Mouse (Mus musculus) left cerebral cortex, postnatal 10 days (tissue): Measurements from ENCODE around the gene Olfr810. TPM values are rescaled to one million over a fixed set of nuclear protein-coding genes. Genes with fewer than 3 reads are reported as not detected.

Source experiments
- DNase-seq, 2 experiments: peaks; one replicate each; pipeline ENCODE4 v3.0.0; 2021 to 2022; ENCODE audit warnings: low spot score in 2 of 2, mixed read lengths in 1 of 2; ENCODE audit errors: extremely low spot score in 1 of 2
- intact Hi-C: fragments of 180-260 bp; cut with DNase I; formaldehyde crosslinking; loops from one replicate; pipeline ENCODE4 v1.15.1; 2025
- total RNA-seq, 2 experiments: library from RNA; stranded (reverse); gene quantifications; 2 replicates each; pipeline ENCODE4 v1.2.3; 2021

The Olfr810 gene
- not detected for total RNA-seq

DNA sequence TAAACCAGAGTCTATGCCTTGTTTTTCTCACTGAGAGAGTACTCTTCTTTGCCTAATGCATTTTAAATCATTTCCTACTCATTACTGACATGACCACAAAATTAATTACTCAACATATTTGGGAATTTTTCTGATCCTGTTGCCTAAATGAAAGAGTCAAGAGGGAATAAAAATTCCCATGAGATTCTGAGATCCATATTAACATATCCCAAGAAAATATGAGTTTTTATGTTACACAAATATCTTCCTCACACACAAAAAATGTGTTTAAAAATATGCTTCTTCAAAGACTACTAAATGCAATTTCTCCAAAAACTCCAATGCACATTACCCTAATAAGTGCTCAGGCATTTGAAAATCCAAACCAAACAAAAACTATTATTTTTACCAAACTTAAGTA is at the start of gene Olfr810:
Gene Olfr810 (minus strand): TSS at position 101 of the 400 bp plus-strand sequence.
- DNase-seq: no peak
- intact Hi-C loops: no loop called here

DNA sequence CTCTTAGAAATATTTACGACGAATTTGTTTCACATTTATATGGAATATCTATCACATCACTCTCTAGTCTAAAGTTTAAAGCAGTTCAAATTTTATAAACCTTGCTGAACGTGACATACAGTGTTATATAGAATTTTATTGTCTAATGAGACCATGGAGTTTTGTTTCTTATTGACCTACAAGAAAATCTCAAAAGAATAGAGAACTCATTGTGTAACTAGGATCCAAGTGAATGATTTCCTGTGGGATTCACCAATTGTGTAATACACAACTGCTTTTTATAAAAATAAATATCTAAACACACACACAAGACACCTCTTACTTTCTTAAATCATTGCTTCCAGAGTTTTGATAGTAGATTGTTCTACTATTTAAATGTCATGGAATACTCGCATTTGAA is 9.6 kb upstream of the Olfr810 start, which contains the start of gene Olfr811:
Gene Olfr811 (minus strand): TSS at position 101 of the 400 bp plus-strand sequence.
- intact Hi-C loops: no loop called here
- DNase-seq: no peak

DNA sequence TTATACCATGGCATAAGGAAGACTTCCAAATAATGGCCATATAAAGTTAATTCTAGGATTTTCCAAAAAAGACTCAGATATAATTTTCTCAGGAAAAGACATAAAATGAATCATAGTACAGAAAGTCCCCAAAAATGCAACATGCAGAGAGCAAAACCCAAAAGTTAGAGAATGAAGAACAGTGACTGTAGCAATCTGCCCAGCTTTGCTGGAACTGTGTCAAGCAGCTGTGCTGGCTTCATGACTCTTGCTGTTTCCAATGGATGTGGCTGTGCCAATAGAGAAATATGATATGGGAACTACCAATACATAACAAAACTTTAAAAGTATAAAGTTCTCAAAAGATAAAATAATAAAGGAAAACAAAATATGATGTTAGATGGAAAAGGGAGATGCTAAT is 16.6 kb downstream of the Olfr810 start:
- no peak for DNase-seq
- intact Hi-C loops: no loop called here

DNA sequence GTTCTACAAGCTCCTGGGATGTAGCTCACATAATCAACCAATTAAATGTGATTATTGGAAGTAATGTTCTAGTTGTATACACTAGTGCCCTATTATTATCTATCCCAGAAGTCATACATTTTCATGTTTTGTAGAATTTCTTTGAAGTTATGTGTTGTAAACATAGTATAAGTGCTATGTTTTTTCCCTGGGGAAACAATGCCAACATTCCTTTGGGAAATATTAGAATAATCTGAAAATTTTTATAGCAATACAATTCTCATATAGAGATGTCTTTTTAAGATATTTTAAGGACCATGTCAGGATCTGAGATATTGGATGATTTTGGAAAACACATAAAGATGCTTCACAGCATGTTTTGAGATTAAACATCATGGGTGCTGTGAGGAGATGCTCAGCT is 20.4 kb downstream of the Olfr810 start, which contains the start of gene Olfr809:
Gene Olfr809 (plus strand): TSS at position 301 of the 400 bp plus-strand sequence.
- DNase-seq: no peak
- intact Hi-C loops: no loop called here

DNA sequence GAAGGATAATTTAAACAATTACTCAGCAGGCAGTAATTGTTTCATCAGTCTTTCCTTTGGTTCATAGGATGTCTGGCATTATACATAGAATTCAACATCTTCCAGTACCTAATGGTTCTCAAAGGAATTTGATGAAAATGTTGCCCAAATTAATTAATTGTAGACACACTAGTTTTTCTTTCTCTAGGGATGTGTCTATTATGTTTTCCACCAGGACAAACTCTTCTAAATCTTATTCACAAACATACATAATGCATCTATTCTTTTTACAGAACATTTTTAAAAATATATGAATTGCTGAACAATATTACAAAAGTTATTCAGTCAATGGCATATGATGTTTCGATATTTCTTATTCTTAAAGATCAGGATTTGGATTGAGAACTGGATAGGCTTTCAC is 29.5 kb downstream of the Olfr810 start, which contains the start of gene Olfr808:
Gene Olfr808 (plus strand): TSS at position 301 of the 400 bp plus-strand sequence.
- DNase-seq: no peak
- intact Hi-C loops: no loop called here

DNA sequence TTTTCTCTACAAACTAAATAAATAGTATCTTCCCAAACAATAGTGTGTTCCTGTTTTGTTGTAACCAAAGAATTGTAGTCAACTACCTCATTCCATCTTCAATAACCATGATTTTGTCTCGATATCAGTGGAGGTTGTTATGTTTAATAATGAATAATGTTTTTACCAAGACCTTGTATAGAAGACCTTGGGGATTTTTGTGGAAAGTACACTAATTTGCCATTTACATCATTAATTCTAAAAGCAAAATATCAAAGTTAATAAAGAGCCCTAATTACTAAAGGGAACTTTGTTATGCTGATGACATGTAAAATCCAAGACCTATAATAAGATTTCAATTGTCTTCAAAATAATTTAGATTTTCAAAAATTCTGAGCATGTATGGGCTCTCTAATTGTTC is 37.0 kb downstream of the Olfr810 start, which contains the start of gene Olfr807:
Gene Olfr807 (minus strand): TSS at position 101 of the 400 bp plus-strand sequence.
- no peak for DNase-seq
- intact Hi-C loops: no loop called here

DNA sequence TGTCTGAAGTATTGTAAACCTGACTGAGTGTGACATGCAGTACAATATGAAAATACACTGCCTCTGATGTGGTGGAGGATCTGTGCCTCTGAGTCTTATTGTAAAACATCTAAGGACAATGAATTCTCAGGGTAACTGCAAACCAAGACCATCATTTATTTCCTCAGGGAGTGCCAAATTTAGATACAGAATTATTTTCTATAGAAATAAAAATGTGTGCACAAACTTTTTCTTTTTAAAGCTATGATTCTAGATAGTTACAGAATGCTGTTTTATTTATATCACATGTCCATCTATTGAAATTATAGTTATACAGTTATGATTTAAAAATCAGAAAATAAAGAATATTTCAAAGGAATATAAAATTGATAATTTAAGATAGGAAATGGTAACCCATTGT is 52.9 kb downstream of the Olfr810 start, which contains the start of gene Olfr806:
Gene Olfr806 (minus strand): TSS at position 101 of the 400 bp plus-strand sequence.
- intact Hi-C loops: no loop called here
- DNase-seq: no peak

Other genes with a start within 250 kb of the Olfr810 start
- not detected for gene Olfr794, start 227.3 kb downstream of the Olfr810 start, total RNA-seq
- not detected for gene Olfr796, start 182.3 kb downstream of the Olfr810 start, total RNA-seq
- not detected for gene Olfr798, start 167.0 kb downstream of the Olfr810 start, total RNA-seq
- not detected for gene Olfr799, start 157.4 kb downstream of the Olfr810 start, total RNA-seq
- not detected for gene Olfr800, start 137.2 kb downstream of the Olfr810 start, total RNA-seq
- gene Olfr801, start 121.1 kb downstream of the Olfr810 start, total RNA-seq: not detected
- under 1 TPM in 1 of 2 experiments, not detected in 1; 0.13 TPM for gene Olfr802, start 106.7 kb downstream of the Olfr810 start, total RNA-seq
- gene Olfr803, start 100.6 kb downstream of the Olfr810 start, total RNA-seq: not detected
- gene Olfr804, start 91.7 kb downstream of the Olfr810 start, total RNA-seq: not detected
- gene Olfr805, start 65.5 kb downstream of the Olfr810 start, total RNA-seq: not detected
- not detected for gene Olfr806, start 53.0 kb downstream of the Olfr810 start, total RNA-seq
- not detected for gene Olfr807, start 37.1 kb downstream of the Olfr810 start, total RNA-seq
- gene Olfr808, start 29.4 kb downstream of the Olfr810 start, total RNA-seq: not detected
- gene Olfr809, start 20.3 kb downstream of the Olfr810 start, total RNA-seq: not detected
- gene Olfr811, start 9.5 kb upstream of the Olfr810 start, total RNA-seq: not detected
- not detected for gene Olfr812, start 51.2 kb upstream of the Olfr810 start, total RNA-seq
- not detected for gene Olfr813, start 60.5 kb upstream of the Olfr810 start, total RNA-seq
- not detected for gene Olfr814, start 84.9 kb upstream of the Olfr810 start, total RNA-seq
- gene Olfr815, start 111.0 kb upstream of the Olfr810 start, total RNA-seq: not detected
- gene Olfr816, start 120.7 kb upstream of the Olfr810 start, total RNA-seq: not detected
- gene Olfr818, start 154.2 kb upstream of the Olfr810 start, total RNA-seq: not detected
- not detected for gene Olfr819, start 172.3 kb upstream of the Olfr810 start, total RNA-seq
- gene Olfr247, start 181.2 kb upstream of the Olfr810 start, total RNA-seq: not detected
- not detected for gene Gm10310, start 190.1 kb upstream of the Olfr810 start, total RNA-seq
- gene Olfr820, start 217.7 kb upstream of the Olfr810 start, total RNA-seq: not detected
- gene Olfr821, start 235.4 kb upstream of the Olfr810 start, total RNA-seq: not detected